Mouse (Mus musculus): ENCODE measurements around the gene Ptprg.

- TF ChIP-seq POLR2A (IDR thresholded peaks at IDR 0.05; ENCODE audit: insufficient read depth, low read depth, low read length) (no peak), CTCF (IDR thresholded peaks at IDR 0.05) (no peak), EP300 (IDR thresholded peaks at IDR 0.05; ENCODE audit: insufficient read depth, low read depth, low read length) (no peak)
Measured at GRCm38 (mm10) chr14:11890890-11891289, 337.6 kb downstream of the Ptprg start.
